Mouse (Mus musculus): ENCODE measurements around the gene Rfx4. TPM values are rescaled to one million over a fixed set of nuclear protein-coding genes. Genes with fewer than 3 reads are reported as not detected.
A peak's percentile ranks its signal among the peaks of the same experiment; 100 is the strongest.

The Rfx4 gene
- 10 to 100 TPM in 1 of 2 experiments, 1 to 10 TPM in 1; 9.4 to 10.1 TPM for total RNA-seq (2021)

GRCm38 (mm10) chr10:84755786-84756203, at the start of gene Rfx4:
Rfx4 (plus strand) TSS chr10:84756062.
- intact Hi-C loops (cut with DNase I) = no loop called here

GRCm38 (mm10) chr10:84706543-84706942, 49.3 kb upstream of the Rfx4 start:
- DNase-seq = no peak

More at GRCm38 (mm10) chr10:84755786-84756203, at the start of gene Rfx4:
- DNase-seq = peak; percentile 67

GRCm38 (mm10) chr10:84707226-84707625, 48.6 kb upstream of the Rfx4 start:
- intact Hi-C loops (cut with DNase I) = no loop called here
- no peak for DNase-seq

More at GRCm38 (mm10) chr10:84706543-84706942, 49.3 kb upstream of the Rfx4 start:
- intact Hi-C loops (cut with DNase I) = no loop called here

DNA sequence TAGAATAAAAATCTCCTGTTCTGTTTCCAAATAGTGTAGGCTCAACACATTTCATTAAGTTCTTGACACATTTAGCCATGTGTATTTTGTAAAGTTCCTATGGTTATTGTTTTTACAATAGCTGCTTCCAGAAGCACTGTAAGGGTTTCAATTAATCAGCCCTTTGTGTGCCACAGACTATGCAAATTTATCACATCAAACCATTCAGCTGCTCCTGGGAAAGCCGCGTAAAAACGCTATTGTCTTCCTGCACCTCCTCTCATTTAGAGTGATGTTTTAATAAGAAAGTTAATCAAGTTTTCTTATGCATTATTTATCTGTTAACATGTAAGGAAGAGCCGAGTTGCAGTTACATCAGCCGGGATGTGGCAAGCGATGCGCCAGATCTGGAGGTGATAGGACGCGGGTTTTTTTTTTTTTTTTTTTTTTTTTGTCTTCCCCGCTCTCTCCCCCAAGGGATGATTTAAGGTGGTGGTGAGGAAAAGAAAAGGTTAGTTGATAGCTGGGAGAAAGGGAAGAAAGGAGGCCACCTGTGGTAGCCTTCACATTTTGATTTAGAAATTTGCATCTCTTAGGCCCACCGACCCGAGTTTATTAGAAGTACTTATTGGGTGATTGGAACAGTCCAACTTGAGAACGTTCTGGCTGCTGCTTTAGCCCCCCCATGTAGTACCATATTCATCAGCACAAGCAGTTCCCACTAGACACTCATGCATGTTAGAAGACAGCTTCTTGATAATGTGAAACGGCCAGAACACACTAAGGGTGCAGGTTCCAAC, 47.9 kb upstream of the Rfx4 start:
- intact Hi-C loops (cut with DNase I) = loop anchor here (2.0 kb wide), 1 partner anchor 51 kb away; no protein-coding TSS in a partner anchor
- DNase-seq = no peak

GRCm38 (mm10) chr10:84710192-84710591, 45.7 kb upstream of the Rfx4 start:
- intact Hi-C loops (cut with DNase I) = no loop called here
- DNase-seq = no peak

GRCm38 (mm10) chr10:84710827-84711226, 45.0 kb upstream of the Rfx4 start:
- DNase-seq = no peak
- intact Hi-C loops (cut with DNase I) = no loop called here

DNA sequence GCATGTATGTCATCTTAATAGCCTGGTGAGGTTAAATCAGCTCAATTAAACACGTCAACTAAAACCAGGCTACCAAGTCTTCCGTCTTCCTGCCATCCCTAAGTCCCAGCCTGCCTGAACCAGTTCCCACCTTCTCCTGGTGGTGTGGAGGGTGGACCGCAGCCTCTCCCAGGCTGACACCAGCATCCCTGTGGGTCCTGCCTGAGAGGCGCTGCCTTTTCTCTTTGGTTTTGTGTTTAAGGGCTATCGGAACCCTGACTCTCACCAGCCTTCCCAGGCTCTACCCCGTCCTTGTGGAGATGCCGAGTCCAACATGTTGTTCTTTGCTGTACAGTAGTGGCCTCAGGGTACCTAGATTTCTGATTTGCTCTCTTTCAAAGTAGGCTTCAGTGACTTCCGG, 44.4 kb upstream of the Rfx4 start:
- intact Hi-C loops (cut with DNase I) = no loop called here
- no peak for DNase-seq

- intact Hi-C loops (cut with DNase I) = no loop called here
- DNase-seq = no peak
Measured at GRCm38 (mm10) chr10:84711940-84712339, 43.9 kb upstream of the Rfx4 start.

DNA sequence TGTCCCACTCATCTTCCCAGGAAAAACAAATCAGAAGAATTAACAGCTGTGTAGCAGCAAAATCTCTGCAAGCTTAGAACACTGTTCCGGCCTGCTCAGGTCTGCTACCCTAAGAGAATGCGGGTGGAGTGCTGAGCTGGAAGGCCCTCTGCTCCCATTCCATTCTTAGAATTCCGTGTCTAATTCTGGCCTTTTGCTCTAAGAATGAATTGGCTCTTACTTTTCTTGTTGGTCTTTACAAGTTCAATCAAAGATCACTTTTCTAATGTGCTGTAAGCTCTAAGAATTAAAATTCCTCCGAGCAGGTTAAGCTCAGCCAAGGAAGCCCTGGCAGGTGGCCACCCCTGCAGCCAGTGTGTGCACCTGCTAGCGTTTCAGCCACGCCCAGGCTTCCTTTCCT, 43.3 kb upstream of the Rfx4 start:
- intact Hi-C loops (cut with DNase I) = no loop called here

DNA sequence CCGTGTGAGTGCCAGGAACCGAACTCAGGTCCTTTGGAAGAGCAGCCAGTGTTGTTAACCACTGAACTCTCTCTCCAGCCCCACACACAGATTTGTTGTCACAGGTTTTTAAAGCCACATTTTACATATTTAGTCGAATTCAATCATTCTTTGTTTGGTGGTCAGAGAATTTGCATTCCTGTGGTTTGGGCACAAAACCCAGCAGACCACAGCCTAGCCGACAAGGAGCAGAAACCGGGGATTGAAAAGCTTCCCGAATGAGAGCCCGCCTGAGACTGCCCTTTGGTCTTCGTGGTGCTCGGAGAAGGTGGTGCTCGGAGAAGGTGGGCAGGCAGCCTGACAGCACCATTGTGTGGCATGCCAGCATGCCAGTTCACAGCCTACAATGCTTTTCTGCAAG, 42.8 kb upstream of the Rfx4 start:
- no peak for DNase-seq
- intact Hi-C loops (cut with DNase I) = no loop called here

More for the DNA sequence above, 43.3 kb upstream of the Rfx4 start:
- DNase-seq = no peak

- intact Hi-C loops (cut with DNase I) = no loop called here
- no peak for DNase-seq
Measured at GRCm38 (mm10) chr10:84715639-84716038, 40.2 kb upstream of the Rfx4 start.

DNA sequence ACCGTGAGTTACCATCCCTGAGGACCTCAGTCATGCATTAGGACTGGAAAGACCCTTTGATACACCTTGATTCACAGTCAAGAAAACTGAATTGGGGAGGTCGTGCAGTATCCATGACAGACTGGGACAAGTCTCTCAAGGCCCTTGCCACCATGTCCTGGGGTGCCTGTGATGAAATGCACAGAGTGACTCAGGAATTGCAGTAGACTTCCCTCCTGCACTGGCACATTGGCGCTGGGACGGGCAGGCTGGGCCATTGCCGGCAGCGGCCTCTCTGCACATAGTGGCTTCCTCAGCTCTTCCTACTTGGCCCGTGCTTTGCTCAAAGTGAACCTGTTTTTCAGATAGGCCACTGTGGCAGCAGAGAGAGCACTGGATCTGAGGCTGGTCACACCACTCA, 39.3 kb upstream of the Rfx4 start:
- no peak for DNase-seq
- intact Hi-C loops (cut with DNase I) = no loop called here

DNA sequence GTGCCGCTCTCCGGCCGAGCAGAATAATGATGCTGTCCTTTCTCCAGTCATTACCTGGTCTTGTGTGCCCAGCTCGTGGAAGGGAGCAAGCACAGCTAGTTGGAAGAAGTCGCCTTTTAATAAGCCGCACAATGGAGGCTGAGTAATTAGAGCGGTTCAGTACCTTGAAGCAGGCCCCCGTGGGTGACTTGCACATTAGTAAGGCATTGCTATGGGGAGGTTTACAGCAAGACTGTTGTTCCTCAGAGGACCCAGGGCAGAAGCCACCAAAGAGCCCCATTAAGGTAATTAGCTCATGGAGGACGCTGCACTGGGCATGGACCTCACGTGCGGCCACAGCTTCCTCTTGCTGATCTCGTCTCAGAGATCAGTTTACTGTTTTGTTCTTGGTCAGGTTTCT, 33.2 kb upstream of the Rfx4 start:
- intact Hi-C loops (cut with DNase I) = no loop called here
- no peak for DNase-seq

- DNase-seq = no peak
- intact Hi-C loops (cut with DNase I) = no loop called here
Measured at GRCm38 (mm10) chr10:84727005-84727404, 28.9 kb upstream of the Rfx4 start.

DNA sequence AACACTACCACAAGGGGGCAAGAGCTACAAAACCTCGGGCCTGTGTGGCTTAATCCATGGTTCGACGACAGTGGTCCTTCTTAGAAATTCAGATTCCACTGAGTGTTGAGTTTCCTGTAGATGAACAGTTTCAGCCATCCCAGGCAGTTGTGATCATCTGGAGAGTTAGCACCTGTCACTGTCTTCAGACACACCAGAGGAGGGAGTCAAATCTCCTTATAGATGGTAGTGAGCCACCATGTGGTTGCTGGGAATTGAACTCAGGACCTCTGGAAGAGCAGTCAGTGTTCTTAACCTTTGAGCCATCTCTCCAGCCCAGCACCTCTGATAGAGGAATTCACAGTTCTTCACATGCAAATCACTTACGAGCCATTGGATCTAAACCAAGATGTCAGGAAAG, 28.1 kb upstream of the Rfx4 start:
- intact Hi-C loops (cut with DNase I) = no loop called here
- DNase-seq = no peak

DNA sequence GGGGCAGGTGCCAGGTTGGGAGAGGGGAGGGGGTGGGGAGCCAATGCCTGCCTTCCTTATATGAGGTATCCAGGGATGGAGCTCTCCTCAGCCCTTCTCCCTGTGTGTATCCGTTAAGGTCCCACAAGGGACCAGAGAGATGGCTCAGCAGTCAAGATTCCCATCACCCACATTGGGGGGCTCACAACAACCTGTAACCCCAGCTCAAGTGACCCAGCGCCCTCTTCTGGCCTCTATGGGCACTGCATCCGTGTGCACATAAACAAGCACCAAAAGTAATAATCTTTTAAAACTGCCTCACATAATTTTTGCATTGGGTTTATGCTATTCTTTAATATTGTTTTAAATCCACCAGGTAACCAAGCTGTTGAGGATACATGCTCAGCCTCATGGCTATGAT, 25.8 kb upstream of the Rfx4 start:
- intact Hi-C loops (cut with DNase I) = no loop called here
- no peak for DNase-seq

- DNase-seq = no peak
- intact Hi-C loops (cut with DNase I) = no loop called here
Measured at GRCm38 (mm10) chr10:84730956-84731355, 24.9 kb upstream of the Rfx4 start.

GRCm38 (mm10) chr10:84733511-84733910, 22.4 kb upstream of the Rfx4 start:
- intact Hi-C loops (cut with DNase I) = no loop called here
- no peak for DNase-seq

DNA sequence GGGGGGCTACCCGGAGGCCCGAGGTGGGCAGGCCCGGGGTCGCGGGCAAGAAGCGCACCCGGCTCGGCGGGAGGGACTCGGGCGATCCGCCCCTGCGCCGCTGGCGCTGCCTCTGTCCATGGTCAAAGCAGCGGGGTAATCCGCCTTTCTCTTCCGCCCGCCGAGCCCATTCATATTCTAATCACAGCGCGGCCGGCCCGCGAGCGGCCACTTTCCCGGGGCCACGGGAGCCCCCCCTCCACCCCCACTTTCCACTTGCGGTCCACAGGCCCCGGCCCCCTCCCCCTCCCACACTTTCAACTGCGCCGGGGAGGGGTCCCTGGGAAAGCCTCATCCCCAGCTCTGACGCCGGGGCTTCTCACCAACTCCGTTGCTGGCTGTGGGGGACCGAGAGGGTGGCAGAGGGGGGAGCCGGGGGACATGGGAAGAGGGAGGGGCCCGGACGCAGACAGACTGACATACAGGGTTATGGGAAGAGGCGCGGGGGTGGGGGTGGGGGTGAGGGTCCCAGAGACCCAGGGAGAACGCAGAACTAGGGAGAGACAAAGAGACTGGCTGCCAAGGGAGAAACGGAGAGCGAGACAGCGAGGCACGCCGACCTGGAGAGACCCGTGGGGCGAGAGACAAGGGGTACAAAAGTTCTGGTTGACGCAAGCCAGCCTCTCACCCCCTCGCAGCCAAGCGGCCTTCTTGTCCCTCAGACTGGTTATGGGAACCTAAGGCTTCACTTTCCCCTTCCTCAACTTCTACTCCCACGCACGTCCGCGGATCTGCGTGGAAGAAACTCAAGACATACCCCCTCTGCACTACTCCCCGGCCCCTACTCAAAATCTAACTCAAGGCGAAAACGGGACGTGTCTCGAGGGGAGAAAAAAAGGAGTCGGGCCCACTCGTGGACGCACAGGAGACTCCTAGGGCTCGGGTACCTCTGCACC, 744 bp upstream of the Rfx4 start:
- DNase-seq = peak; percentile 60
- intact Hi-C loops (cut with DNase I) = no loop called here

DNA sequence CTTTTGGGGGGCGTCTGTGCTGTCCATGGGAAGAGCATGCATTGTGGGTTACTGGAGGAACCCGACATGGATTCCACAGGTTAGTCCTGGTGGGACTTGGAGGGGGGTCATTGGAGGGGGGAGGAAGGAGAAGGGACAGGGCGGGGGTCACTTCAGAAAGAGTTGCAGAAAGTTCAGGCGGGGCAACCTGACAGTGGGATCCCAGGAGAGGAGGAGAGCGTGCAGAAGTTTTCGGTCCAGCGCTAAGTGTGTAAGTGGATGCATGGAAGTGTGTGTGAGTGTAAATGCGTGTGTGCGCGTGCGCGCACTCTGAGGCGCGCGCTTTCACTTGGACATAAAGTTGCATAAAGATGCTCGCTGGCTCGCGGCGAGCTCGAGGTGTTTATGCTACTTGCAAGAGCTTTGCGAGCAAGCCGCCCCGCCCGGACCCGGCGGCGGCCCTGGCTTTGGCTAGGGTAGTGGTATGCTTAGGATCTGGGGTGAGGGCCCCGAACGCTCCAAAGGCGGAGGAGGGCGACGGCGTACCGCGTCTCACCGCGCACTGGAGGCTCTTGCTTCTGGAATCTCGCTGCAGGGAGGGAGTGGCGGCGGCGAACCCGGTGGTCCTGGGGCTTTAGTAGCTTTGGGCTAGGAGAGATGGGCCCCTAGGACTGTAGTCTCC, 703 bp downstream of the Rfx4 start:
- intact Hi-C loops (cut with DNase I) = no loop called here
- no peak for DNase-seq

Data from left cerebral cortex, postnatal 4 days (tissue).